Mouse (Mus musculus) heart, postnatal 0 days (tissue): ENCODE data around the gene Ddx39b.

Experiments
- CTCF ChIP-seq: IDR thresholded peaks from 2 replicates; pipeline ENCODE4 v1.5.1; 2016; ENCODE audit warnings: antibody characterized with exemption, control low read depth, low read depth
- EP300 ChIP-seq: IDR thresholded peaks from 2 replicates; pipeline ENCODE4 v1.6.1; 2016; ENCODE audit warnings: antibody characterized with exemption, low read depth

- no peak for TF ChIP-seq CTCF
- TF ChIP-seq EP300: no peak
Measured at GRCm38 (mm10) chr17:35267399-35268086, 26.0 kb downstream of the Ddx39b start.
